ENCODE assay signal across 7 mouse cellular contexts in the genomic region with DNA sequence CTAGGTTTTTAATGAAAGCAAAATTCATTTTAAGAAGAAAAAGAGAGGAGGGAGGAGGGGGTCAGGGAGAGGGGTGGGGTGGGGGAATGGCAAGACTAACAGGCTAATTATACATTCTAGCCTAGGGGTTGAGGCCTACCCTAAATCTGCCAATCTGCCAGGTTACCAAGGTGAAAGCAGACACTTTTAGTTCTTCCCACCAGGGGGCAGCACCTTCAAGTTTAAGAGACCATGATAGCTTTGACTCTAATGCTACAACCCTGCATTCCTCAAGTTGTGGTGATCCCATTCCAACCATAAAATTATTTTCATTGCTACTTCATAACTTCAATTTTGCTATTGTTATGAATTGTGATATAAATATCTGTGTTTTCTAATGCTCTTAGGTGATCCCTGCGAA. TPM values are rescaled to one million over a fixed set of nuclear protein-coding genes. Genes with fewer than 3 reads are reported as not detected.
DNase-seq lines count a peak whose midpoint lies in the region; TF ChIP-seq lines count a peak whose summit lies in the region.

No protein-coding gene starts in this region.

- peak; percentile 76 for DNase-seq in adrenal gland, adult 2 months
- peak; percentile 57 for DNase-seq in embryo, embryonic 11.5 days (ENCODE audit: low read depth, low spot score)
- DNase-seq in heart, adult 8-10 months (ENCODE audit: low spot score), result peak; percentile 80
- peak; percentile 25 to 71 for DNase-seq in layer of hippocampus, adult 8-10 months (ENCODE audit: low spot score in 2 of 2)
- DNase-seq in lung, postnatal 14 days, result peak; percentile 90
- peak; percentile 71 for DNase-seq in right cerebral cortex, postnatal 4 days

- peak; percentile 57 for TF ChIP-seq CTCF in E14TG2a.4 (conservative IDR thresholded peaks at IDR 0.05; ENCODE audit: low read length)

- no peak overlapping the region for H3K4me3 ChIP-seq in E14TG2a.4 (replicated peaks; ENCODE audit: low read length)

- 0 out of 2 replicates have a peak, but pooled peaks cover 2% of the 10 kb centered on the region for H3K27me3 ChIP-seq in E14TG2a.4 (ENCODE audit: insufficient read depth, low read length)

- no peaks in the 10 kb centered on the region for H3K9me3 ChIP-seq in E14TG2a.4 (ENCODE audit: low read length)

- H3K4me1 ChIP-seq in E14TG2a.4 (replicated peaks; ENCODE audit: low read depth, low read length), result no peaks in the 10 kb centered on the region

- no peaks in the 10 kb centered on the region for H3K36me3 ChIP-seq in E14TG2a.4 (ENCODE audit: insufficient read depth, low read length)

RNA-seq across cellular contexts. Expression of a gene that starts 6.5 kb away (rescaled TPM):
- total RNA-seq in adrenal gland, adult 2 months (2021), result not detected
- polyA plus RNA-seq in adrenal gland, adult 2 months (2012; rRNA removed), result 0.17 and 0.27 TPM in 2 replicates
- total RNA-seq in heart, adult 8-10 months (2022), result not detected
- not detected for total RNA-seq in layer of hippocampus, adult 8-10 months (2022)

RNA-seq across cellular contexts. Expression of a gene that starts 44.7 kb away (rescaled TPM):
- total RNA-seq in adrenal gland, adult 2 months (2021), result 10 to 100 TPM in 1 of 2 experiments, 1 to 10 TPM in 1; 5.4 to 10.4 TPM
- 0.42 and 0.52 TPM in 2 replicates for polyA plus RNA-seq in adrenal gland, adult 2 months (2012; rRNA removed)
- total RNA-seq in heart, adult 8-10 months (2022), result 1 to 10 TPM; 3.0 to 6.1 (median 5.3) TPM
- 10 to 100 TPM; 10.5 to 14.6 (median 12.3) TPM for total RNA-seq in layer of hippocampus, adult 8-10 months (2022)
